Mouse (Mus musculus): ENCODE data around the gene Gprc5b. TPM values are rescaled to one million over a fixed set of nuclear protein-coding genes. Genes with fewer than 3 reads are reported as not detected.

Gene Gprc5b
- total RNA-seq (2012; rRNA removed), result 0.04 TPM in 1 of 2 replicates, not detected in the other
- not detected in 2 replicates for total RNA-seq (2014; rRNA removed)
- 0.06 TPM in 1 of 2 replicates, not detected in the other for polyA plus RNA-seq (2012; ENCODE audit: insufficient read length, low read depth)

DNA sequence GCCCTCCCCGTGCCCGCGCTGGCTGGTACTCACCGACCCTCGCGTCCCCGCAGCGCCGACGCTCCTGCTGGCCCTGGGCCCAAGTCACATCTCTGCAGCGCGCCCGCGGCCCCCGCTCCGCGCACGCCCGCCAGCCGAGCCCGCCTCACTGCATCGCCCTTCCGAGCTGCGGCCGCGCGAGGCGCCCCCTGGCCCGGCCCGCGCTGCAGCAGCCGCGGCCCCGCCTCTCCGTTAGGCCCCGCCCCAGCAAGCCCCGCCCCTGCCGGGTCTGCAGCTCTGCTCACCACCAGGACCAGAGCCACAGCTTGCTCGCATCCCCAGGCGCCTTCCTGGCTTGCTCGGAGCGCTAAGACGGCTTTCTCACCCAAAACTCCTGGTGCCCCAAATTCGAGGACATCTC is at the start of gene Gprc5b:
TSS of gene Gprc5b (minus strand) at position 205 of the 400 bp plus-strand sequence.
- Histone ChIP-seq H3K79me2 (replicated peaks; ENCODE audit: control insufficient read depth, extremely low read depth, insufficient read depth, poor library complexity, severe bottlenecking) (no peaks in the 10 kb centered on the region), H3K27me3 (replicated peaks) (peaks cover 16% of the 10 kb centered on the region), H3K9me3 (replicated peaks; ENCODE audit: low read length) (peaks cover 4% of the 10 kb centered on the region), H3K4me1 (ENCODE audit: control insufficient read depth in 1 of 2, insufficient read depth in 2 of 2) (peaks cover 0 to 7% of the 10 kb centered on the region in 2 experiments; a peak in 1 of 4 replicates), H3K27ac (ENCODE audit: insufficient read depth, low read depth) (no peak within 1 kb of the TSS), H3K4me2 (ENCODE audit: insufficient read depth, low read depth, poor library complexity, severe bottlenecking) (no peak within 1 kb of the TSS), H3K36me3 (replicated peaks in 1 of 2; ENCODE audit: control insufficient read depth in 1 of 2, insufficient read depth in 1 of 2, low read length in 1 of 2) (no peaks in the 10 kb centered on the region), H3K9ac (ENCODE audit: insufficient read depth, low read depth) (no peak within 1 kb of the TSS), H3K4me3 (replicated peaks in 1 of 3; ENCODE audit: low read depth in 2 of 3, low read length in 2 of 3, poor library complexity in 1 of 3) (no peak within 1 kb of the TSS)
- no peak for TF ChIP-seq ETS1 (conservative IDR thresholded peaks at IDR 0.05; ENCODE audit: low read depth, low read length)
- TF ChIP-seq SIN3A (IDR thresholded peaks at IDR 0.05; ENCODE audit: low read length), result no peak
- TF ChIP-seq CHD1 (IDR thresholded peaks at IDR 0.05; ENCODE audit: low read depth, low read length), result no peak
- no peak for TF ChIP-seq ZNF384 (IDR thresholded peaks at IDR 0.05; ENCODE audit: low read depth, low read length)
- no peak for TF ChIP-seq HCFC1 (IDR thresholded peaks at IDR 0.05; ENCODE audit: low read depth, low read length)
- TF ChIP-seq NRF1 (IDR thresholded peaks at IDR 0.05; ENCODE audit: low read depth, low read length), result no peak
- no peak for TF ChIP-seq IRF4 (IDR thresholded peaks at IDR 0.05; ENCODE audit: low read depth, low read length)
- TF ChIP-seq JUND (conservative IDR thresholded peaks at IDR 0.05; ENCODE audit: low read depth, low read length), result no peak
- TF ChIP-seq NELFE (IDR thresholded peaks at IDR 0.05; ENCODE audit: low read depth, low read length), result no peak
- TF ChIP-seq POLR2A (IDR thresholded peaks at IDR 0.05; ENCODE audit: low read depth, low read length), result no peak
- no peak for TF ChIP-seq RCOR1 (conservative IDR thresholded peaks at IDR 0.05; ENCODE audit: low read depth, low read length)
- TF ChIP-seq ELF1 (IDR thresholded peaks at IDR 0.05; ENCODE audit: low read depth, low read length), result no peak
- no peak for TF ChIP-seq JUN (IDR thresholded peaks at IDR 0.05; ENCODE audit: insufficient read depth, low read depth, low read length)
- TF ChIP-seq MXI1 (IDR thresholded peaks at IDR 0.05; ENCODE audit: low read depth, low read length), result no peak
- TF ChIP-seq USF1 (IDR thresholded peaks at IDR 0.05; ENCODE audit: low read depth, low read length), result no peak
- TF ChIP-seq TCF12 (IDR thresholded peaks at IDR 0.05; ENCODE audit: low read depth, low read length), result no peak
- TF ChIP-seq MAZ (IDR thresholded peaks at IDR 0.05; ENCODE audit: low read depth, low read length), result no peak
- TF ChIP-seq MEF2A (IDR thresholded peaks at IDR 0.05; ENCODE audit: borderline replicate concordance, low read depth, low read length), result no peak
- no peak for DNase-seq (ENCODE audit: extremely low read depth)
- in situ Hi-C loops (cut with MboI; ENCODE audit: low pct_ligation_motif_present, low pct_unique_long_range_greater_than_20kb, low sequenced_read_pairs), result loop anchor here (10.0 kb wide), 1 partner anchor 140 kb away; the partner anchor contains the start of genes Iqck and Knop1
- dilution Hi-C loops (cut with MboI; ENCODE audit: extremely low pct_ligation_motif_present, extremely low pct_unique_long_range_greater_than_20kb, low sequenced_read_pairs), result no loop called here

DNA sequence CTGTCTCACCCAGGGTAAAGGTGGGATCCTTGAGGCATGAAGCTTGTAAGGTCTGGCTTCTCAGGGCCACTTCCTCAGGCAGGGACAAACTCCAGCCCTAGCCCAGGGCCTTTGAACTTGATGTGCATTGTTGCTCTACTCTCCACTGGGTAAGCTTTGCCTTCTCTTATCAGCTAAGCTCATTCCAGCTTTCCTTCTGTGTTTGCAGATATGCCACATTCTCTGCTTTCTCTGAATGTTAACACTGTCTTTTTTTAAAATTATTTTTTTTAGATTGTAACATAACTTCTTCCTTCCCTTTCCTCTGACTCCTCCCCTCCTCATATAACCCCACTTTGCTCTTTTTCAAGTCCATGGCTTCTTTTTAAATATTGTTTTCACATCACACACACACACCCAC is 46.5 kb upstream of the Gprc5b start:
- dilution Hi-C loops (cut with MboI; ENCODE audit: extremely low pct_ligation_motif_present, extremely low pct_unique_long_range_greater_than_20kb, low sequenced_read_pairs) (no loop called here), in situ Hi-C loops (cut with MboI; ENCODE audit: low pct_ligation_motif_present, low pct_unique_long_range_greater_than_20kb, low sequenced_read_pairs) (no loop called here)
- no peaks in the 10 kb centered on the region for H3K36me3 ChIP-seq (replicated peaks in 1 of 2; ENCODE audit: control insufficient read depth in 1 of 2, insufficient read depth in 1 of 2, low read length in 1 of 2)
- DNase-seq (ENCODE audit: extremely low read depth), result no peak
- no peak overlapping the region for H3K27ac ChIP-seq (ENCODE audit: insufficient read depth, low read depth)
- TF ChIP-seq KAT2A (IDR thresholded peaks at IDR 0.05; ENCODE audit: insufficient replicate concordance, low read length) (no peak), ZNF384 (IDR thresholded peaks at IDR 0.05; ENCODE audit: low read depth, low read length) (no peak), SMC3 (IDR thresholded peaks at IDR 0.05; ENCODE audit: low read depth, low read length) (no peak), GABPA (IDR thresholded peaks at IDR 0.05; ENCODE audit: insufficient replicate concordance, low read depth, low read length) (no peak), MXI1 (IDR thresholded peaks at IDR 0.05; ENCODE audit: low read depth, low read length) (no peak), RCOR1 (conservative IDR thresholded peaks at IDR 0.05; ENCODE audit: low read depth, low read length) (no peak), MEF2A (IDR thresholded peaks at IDR 0.05; ENCODE audit: borderline replicate concordance, low read depth, low read length) (no peak)
- no peak overlapping the region for H3K4me3 ChIP-seq (replicated peaks in 1 of 3; ENCODE audit: low read depth in 2 of 3, low read length in 2 of 3, poor library complexity in 1 of 3)
- H3K4me1 ChIP-seq (ENCODE audit: control insufficient read depth in 1 of 2, insufficient read depth in 2 of 2), result no peaks in the 10 kb centered on the region
- H3K79me2 ChIP-seq (replicated peaks; ENCODE audit: control insufficient read depth, extremely low read depth, insufficient read depth, poor library complexity, severe bottlenecking), result no peaks in the 10 kb centered on the region
- H3K27me3 ChIP-seq (replicated peaks), result peaks cover 66% of the 10 kb centered on the region
- H3K9me3 ChIP-seq (replicated peaks; ENCODE audit: low read length), result no peaks in the 10 kb centered on the region
- no peak overlapping the region for H3K9ac ChIP-seq (ENCODE audit: insufficient read depth, low read depth)
- H3K4me2 ChIP-seq (ENCODE audit: insufficient read depth, low read depth, poor library complexity, severe bottlenecking), result no peak overlapping the region
